In the genomic region with DNA sequence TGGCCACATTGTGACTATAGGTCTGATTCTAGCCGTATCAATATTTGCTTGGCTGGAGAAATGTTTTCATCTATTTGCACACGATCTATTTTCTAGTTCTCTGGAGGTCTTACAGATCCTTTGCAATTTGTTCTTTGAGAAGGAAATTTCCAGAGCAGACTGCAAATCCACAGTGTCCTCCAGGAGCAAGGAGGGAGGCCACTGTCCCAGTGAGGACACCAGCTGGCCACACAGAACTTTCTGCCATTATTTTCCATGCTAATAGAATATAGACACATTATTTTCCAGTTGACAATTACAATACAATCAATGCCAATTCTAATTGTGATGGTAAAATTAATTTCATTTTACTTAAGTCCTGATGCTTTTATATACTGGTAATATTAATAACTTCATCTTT, we compare ENCODE assay signal across 6 mouse cellular contexts.
"Had no signal": no experiment of that assay in that cellular context is flagged by ENCODE, and none has a peak within 500 bp of the region (broad histone marks: within the 10 kb centered on the region; RNA-seq: fewer than 3 reads in every experiment).

No protein-coding gene starts in this region.

- DNase-seq: kidney, postnatal 36 days; layer of hippocampus, adult 9-11 months; layer of hippocampus, postnatal 36 days; lung, adult 2 months; lung, postnatal 36 days; right cerebral cortex, postnatal 14 days had no signal
